Mouse (Mus musculus): Measurements from ENCODE around the gene CN725425.

DNA sequence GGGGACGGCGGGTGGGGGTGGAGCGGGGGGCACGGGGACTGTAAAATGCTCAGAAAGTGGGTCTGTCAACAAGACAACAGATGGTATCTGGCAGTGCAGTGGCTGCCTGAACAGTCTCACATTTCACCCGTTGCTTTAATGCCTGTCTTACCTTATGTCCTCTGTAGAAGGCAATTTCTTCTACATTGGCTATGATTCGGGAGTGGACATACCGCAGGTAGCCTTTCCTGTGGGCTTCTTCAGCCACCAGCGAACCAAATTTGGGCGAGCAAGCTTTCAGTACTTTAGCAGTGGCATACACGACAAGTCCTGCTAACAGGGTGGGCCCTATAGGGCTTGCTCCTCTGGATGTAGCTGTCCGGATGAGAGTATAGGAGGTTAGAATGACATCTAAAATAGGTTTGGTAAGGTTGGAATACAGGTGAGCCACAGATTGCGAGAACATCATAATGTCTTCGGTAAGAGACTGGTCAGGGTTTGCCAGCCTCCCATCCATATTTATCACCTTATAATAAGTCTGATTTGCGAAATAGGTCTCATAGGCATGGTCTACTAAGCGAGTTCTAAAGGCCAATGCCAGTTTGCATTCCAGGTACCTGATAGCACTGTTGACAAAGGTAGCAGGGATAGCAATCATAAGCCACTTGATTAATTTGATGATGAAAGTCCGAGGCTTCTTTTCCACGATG, 8.6 kb upstream of the CN725425 start:
- TF ChIP-seq GATA1 (IDR thresholded peaks at IDR 0.05; ENCODE audit: borderline replicate concordance, low read length) (no peak), FLI1 (IDR thresholded peaks at IDR 0.05; ENCODE audit: low read length) (no peak)

Data from megakaryocyte, embryonic 14.5 days (primary cell).